Mouse (Mus musculus): ENCODE results near the gene Tmem212.
"Not testable (repeated sequence)": the region's sequence is repeated elsewhere in the genome, so short reads cannot be mapped to it uniquely, and the experiment has no call there.

The Tmem212 gene

DNA sequence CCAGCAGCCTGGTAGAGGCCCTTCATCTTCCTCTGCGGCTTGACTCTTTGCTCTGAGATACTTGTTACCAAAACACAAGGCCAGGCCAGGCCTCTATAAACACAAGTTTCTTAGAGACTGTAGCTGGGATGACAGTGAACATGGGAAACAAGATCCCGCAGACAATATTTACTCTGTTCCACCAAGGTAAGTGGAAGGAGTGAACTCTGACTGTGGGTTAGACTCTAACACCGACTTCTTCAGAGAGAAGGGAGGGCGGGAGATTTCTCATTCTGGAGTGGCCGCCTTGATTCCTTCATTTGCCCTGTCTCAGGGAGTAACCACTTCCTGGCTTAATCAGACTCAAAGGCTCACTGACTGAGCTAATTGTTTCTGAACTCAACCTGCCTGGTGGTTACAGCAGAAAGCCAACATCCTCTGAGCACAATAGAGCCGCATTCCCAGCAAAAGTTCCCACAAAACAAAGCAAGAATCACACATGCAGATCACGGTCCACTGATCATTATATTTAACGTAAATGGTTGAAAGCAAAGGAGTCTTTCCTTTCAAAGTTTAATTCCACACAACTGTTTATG lies at the start of gene Tmem212:
Tmem212 (minus strand) TSS at position 51 of the 575 bp plus-strand sequence.
- no peak for DNase-seq

DNA sequence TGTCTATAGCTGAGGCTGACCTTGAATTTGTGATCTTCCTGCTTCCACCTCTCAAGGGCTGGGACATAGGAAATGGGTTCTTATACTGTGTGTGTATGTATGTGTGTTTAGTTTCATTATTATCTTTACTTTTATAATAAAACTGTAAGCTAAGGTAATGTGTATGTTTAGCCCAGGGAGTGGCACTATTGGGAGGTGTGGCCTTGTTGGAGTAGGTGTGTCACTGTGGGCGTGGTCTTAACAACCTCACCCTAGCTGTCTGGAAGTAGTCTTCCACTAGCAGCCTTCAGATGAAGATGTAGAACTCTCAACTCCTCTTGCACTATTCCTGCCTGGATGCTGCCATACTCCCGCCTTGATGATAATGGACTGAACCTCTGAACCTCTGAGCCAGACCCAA lies 49.2 kb upstream of the Tmem212 start:
- not testable (repeated sequence) for DNase-seq

DNA sequence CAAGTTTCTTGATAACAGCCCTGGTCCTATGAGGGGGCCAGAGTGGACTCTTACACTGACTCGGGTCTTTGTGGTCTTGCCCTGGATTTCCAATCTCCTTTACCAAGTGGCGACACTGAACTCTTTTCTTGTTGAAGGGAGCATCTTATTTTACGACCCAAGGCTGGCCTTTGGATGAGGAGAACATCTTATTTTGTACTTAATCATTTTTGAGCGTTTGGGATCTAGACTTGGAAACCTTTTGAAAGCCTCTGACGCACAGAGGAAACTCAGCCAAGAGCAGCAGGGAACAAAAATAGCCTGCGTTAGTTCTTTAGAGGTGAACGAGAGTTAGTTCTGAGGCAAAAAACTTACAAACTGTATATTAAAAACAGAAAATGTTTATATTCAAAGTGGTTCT lies 46.8 kb upstream of the Tmem212 start:
- peak; percentile 63 for DNase-seq

DNA sequence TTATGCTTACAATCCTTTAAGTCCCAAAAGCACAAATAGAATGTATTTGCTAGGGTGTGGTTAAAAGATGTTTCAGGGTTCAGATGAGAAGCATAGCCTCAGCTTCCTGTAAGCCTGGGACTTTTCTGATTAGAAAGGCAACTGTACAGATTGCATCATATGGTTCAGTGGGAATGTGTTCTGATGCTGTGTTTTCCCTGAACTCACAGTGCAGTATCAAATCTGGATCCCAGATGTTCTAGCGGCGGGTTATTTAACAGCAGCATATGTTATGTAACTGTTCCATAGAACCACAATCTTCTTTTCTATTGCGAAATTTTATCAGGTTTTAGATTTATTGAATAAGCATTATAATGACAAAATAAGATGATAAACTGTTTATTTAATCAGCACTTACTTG lies 45.5 kb upstream of the Tmem212 start:
- no peak for DNase-seq

DNA sequence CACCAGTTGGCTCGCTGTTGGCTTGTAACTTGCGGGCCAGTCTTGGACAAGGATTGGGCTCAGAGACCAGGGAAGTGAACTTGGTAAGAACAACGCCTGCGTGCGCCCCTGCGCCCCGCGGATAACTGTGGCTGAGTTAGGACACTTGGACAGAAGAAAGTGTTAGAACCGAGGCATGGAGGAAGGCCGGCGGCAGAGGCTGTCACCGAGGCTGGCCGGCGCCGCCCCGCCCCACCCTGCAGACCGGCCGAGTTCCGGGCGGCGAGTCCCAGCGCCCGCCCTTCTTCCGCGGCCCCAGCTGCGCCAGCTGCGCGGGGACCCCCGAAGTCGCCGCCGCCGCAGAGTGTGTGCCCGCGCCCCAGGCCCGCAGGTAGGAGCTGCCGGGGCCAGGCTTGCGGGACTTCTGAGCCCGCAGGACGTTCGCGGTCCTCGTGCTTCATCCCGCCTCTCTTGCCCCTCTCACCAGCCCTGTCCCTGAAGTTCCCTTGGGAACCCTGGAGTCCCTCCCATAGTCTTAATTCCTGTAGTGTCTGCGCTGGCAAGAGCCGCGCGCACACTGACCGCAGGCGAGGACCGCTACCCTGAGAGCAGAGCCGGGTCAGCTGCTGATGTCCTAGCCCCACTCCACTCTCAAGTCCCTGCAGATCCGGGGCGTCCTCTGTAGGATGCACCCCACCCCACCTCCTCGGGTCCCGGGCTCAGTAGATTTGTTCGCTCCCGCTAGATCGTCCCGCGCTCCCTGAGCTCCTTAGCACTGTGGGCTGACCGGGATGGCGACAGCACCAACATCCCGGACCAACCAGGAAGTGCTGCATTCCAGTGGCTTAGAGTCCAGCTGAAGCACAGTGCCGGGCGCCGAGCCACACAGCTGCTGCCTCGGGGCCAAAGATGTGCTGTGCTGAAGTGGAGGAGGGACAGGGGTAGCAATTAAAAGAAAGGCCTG lies 42.5 kb upstream of the Tmem212 start, which contains the start of gene Pld1:
Pld1 (plus strand) TSS at position 315 of the 943 bp plus-strand sequence.
- peak; percentile 91 for DNase-seq

DNA sequence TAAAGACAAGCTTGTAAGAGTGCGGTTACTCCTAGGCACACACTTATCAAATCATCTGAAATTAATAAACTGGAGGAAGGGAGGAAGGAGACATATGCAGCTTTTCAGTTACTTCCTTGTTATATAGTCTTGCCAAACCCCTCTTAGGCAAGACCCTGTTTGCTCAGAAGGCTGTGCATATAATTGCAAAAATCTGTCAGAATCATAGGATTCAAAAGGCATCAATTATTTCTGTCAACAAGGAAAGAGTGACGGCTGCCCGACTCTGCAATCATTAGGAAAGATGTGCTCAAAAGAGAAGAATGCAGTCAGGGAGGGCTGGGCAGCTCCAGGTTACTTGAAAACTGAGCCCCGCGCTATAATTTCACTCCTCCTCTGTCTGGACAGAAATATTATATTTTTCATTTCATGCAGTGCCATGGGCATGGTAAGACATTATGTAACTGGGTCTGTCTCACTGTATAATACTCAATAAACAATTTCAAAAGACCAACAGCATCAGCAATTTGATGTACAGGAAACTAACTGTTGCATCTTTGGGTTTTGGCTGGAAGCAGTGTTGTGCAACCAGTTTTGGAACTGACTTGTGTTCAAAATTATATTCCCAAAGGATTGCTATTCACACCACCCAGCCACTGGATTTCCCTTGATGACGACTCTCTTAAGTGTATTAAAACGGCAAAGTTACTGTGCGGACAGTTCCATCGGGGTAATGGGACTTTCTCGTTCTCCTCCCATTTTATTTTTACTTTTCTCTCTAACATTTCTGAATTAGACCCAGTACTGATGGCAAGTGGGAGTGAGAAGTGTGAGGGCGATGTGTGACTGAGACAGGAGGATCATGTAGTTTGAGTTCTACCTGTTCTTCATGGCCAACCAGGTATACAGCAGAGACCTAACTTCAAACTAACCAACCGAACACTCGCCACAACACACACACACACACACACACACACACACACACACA lies 41.3 kb upstream of the Tmem212 start:
- DNase-seq, result no peak

DNA sequence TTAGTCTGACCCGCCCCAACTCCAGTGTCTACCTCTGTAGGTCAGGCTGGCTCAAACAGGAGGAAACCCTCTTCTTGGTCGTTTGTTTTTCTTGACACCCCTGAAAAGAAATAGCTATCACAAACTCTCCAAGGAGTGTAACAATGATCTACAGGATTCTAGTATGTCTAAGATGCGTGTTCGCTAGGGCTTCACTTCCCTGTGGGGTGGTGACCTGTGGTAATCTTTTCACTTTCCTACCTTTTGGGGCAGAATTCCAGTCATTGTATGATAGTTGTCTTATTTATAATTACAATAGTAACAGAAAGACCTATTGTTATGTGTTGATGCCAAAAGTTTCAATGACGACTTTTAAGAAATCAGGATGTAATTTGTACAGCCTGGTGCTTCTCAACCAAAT lies 40.6 kb upstream of the Tmem212 start:
- no peak for DNase-seq

DNA sequence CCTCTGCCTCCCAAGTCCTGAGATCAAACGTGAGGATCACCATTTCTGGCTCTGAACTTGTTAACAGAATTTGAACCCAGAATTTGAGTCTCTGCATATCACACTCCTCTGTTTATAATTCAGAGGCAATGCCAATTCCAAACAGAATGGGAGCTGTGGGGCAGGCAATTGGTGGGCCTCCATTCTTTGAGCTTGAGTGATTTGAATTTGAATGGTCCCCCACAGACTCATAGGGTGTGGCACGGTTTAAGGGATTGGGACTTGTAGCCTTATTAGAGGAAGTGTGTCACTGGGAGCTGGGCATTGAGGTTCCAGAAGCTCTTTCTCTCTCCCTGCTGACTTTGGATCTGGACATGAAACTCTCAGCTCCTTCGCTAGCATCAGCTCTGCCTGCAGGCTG lies 39.5 kb upstream of the Tmem212 start:
- DNase-seq, result no peak

DNA sequence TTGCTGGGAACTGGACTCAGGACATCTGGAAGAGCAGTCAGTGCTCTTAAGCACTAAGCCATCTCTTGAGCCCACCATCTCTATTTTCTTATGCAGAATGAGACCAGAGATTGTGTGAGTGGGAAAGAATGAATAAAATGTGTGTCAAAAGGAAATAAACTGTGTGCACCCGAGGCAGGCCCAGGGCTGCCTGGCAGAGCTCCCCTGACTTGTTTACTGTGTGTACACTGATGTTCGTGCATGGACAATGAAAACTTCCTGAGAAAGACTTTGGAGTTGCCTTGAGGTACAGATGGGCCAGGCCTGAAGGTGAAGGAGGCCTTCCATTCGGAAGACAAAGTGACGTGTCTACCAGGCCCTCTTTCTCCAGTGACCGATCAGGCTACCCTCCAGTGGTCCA lies 36.2 kb upstream of the Tmem212 start:
- no peak for DNase-seq

DNA sequence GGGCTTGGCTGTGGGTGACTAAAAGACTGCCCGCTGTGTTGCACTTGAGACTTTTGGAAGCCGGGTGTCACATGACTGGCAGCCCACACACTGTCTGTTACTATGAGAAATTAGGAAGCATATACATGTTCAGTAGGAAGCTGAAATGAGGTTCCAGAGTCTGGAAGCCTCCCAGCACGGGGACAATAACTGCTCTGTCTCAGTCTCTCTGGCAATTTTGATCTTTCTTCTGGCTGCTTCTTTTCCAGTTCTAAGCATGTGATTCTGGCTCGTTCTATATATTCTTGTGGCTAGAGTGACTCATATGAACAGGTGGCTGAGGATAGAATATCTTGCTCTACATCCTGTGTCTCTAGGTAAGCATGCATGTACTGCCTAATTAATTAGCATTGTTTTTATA lies 33.1 kb upstream of the Tmem212 start:
- no peak for DNase-seq

DNA sequence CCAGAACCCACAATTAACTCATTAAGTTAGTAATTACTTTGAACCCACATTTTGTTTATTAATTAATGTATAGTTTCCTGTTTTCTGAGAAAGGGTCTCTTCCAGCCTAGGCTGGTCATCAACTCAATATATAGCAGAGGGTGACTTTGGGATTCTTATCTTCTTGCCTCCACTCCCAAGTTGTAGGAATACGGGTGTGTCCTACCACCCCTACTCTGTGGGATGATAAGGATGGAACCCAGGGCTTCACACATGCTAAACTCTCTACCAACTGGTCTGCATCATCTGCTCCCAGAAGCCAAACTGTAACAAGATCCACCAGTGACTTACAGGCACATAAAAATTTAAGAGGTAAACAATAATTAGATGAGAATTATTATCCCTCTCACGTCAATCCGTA lies 27.9 kb upstream of the Tmem212 start:
- DNase-seq, result no peak

DNA sequence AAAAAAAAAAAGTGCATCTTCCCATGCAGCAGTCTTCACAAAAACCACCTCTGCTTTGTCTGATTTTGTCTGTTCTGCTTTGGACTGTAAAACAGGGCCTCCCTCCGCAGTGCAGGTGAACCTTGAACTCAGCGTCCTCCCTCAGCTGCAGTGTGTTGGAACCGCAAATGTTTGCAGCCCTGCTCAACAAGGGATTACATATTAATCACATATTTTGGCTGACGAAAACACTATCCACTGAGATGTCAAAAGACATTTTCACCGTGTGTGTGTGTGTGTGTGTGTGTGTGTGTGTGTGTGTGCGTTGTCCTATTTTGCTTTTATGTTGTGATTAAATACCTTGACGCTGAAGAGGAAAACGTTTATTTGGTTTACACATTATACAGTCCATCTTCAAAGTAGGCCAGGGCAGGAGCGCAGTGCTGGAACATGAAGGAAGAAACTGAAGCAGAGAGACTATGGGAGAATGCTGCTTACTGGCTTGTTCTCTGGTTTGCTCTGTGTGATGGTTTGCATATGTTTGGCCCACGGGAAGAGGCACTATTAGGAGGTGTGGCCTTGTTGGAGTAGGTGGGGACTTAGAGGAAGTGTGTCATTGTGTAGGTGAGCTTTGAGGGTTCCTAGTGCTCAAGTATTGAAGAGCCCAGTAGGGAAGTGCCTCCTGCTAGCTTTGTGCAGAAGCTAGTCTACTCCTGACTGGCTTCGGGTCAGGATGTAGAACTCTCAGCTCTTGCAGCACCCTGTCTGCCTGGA lies 25.3 kb upstream of the Tmem212 start:
- DNase-seq, result peak; percentile 66

DNA sequence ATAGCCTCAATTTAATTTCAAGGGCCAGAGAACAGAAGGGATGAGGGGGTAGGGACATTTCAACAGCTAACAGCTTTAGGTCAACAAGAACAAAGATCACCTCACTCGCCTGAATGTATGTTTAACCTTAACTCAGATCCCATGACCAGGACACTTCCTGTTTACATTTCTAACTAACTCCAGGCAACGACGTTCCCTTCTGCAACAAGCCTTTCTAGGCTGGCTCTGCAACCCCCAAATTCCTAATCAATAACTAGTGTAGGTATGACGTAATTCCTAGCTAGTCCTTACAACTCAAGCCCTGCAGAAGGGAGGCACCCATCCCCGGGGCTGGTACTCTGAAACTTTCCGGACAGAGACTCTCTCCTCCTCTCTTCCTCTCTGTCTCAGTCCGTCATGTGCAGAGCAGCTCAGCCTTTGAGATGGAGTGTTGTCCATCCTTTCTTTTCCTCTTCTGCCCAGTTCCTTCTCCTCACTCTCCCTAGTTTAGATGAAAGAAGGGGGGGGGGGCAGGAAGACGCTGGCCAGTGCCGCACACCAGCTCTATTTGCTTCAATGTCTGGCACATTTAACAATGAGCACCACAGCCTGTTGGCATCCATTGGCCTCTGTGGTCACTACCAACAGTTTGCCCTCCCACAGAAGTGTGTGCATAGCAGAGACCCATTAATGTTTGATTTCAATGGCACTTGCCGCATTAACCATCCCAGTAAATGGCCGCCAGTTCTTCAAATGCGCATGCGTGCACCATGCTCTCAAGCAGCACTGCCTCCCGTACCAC lies 22.7 kb upstream of the Tmem212 start:
- no peak for DNase-seq

DNA sequence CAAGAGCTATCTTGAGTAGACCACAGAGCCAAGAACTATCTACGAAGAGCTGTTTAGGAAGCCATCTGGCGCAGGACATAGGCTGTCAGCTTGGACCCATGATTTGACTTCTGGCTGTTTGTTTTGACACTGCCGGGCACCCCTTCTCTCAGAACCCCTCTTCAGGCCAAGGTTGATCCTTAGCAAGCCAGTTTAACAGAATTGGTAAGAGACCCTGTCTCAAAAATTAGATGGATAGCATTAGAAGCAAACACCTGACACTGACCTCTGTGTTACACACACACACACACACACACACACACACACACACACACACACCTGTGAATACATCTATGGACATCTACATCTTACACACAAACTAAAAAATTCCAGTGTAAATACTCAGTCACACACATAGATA lies 12.8 kb upstream of the Tmem212 start:
- DNase-seq, result no peak

DNA sequence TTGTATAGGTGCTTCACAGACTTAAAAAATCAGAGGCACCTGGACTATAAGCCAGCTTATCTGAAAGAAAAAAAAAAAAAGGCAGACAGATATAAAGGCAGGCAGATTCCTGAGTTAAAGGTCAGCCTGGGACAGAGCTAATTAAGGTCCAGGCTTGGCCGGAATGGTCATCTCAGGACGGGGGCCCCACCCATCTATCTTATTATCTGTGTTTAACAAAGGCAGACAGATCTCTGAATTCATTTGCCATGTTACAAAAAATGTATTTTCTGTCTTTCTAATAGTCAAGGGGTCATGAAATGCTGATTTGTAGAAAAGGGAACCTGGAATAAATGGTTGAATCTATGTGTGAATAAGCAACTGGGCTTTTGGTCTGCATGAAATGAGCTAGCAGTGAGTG lies 12.1 kb upstream of the Tmem212 start:
- no peak for DNase-seq

DNA sequence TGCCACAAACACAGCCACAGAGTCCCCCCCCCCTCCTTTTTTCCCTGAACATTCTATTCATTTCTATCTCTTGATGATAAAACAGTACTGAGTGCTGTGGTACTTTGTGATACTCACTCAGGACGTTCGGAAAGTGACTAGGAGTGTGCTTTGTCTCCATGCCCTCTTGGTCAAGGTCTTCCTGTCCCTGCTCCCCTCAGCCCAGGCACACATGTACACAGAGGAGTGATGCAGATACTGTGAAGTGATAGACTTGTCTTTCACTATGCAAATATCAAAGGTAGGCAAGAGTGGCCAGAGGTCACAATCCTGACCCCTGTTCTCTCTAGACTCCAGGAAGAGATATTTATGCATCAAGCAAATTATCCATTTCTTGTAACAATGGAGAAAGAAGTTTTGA lies 11.1 kb upstream of the Tmem212 start:
- no peak for DNase-seq

DNA sequence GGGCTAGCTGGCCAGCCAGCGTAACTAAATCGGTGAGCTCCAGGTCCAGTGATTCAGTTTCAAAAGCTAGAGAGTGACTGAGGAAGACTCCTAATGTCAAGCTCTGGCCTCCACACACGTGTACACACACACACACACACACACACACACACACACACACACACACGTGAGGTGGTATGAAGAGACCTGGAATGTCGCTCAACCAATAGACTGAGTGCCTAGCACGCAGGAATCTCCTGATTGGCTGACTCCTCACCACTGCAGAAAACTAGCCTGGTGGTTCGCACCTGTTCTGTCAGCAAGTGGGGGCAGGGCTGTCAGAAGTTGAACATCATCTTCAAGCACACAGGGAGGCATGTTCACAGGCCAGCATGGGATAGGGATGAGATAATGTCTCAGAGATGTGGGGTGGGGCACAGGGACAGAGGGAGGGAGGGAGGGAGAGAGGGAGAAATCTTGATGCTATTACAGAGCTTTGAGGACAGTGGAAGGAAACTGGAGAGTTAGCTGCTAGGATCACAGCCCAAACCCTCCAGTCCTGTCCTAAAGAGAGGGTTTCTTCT lies 10.6 kb upstream of the Tmem212 start:
- DNase-seq, result no peak

DNA sequence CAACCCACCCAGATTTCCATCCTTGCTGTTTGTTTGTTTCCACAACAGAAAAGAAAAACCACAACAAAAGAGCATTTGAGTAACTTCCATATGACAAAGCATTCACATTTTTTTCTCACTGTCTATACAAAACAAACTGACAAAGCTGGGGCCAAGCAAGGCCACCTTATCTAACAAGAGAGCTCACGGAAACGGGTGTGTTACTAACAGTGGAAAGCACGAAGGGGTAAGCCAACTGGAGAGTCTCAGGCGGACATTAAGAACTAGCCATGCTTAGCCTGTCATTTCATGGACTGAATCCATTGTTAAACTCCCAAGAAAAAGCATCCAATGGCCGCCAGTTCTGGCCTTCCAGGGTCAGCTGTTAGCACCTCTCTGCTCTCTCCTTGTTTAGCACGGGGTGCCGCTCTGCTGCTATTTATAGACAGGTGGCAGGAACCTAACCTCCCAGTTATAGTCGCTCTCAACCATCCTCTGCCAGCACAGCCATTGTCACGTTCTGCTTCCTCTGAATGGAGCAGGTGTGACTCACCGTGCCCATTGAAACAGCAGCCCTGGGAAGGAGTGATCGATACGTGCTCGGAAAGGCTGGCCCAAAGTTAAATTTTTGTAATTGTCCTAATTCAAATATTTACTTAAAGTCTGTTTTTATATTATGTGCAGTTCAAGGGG lies 8.6 kb upstream of the Tmem212 start:
- DNase-seq, result peak; percentile 12

DNA sequence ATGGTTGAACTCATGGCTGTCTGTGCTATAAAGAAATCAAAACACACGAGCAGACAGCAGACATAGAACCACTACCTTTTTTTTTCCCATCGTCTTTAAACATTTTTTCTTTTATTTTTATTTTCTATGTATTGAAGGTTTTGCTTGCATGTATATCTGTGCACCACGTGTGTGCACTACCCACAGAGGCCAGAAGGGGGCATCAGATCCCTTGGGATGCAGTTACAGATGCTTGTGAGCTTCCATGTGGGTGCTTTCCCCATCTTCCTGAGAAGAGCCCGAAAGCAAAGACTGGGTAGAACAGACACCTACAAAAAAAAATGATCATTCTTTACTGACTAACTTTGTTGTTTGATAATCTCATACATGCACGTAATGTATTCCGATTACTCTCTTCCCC lies 5.7 kb upstream of the Tmem212 start:
- DNase-seq, result no peak

DNA sequence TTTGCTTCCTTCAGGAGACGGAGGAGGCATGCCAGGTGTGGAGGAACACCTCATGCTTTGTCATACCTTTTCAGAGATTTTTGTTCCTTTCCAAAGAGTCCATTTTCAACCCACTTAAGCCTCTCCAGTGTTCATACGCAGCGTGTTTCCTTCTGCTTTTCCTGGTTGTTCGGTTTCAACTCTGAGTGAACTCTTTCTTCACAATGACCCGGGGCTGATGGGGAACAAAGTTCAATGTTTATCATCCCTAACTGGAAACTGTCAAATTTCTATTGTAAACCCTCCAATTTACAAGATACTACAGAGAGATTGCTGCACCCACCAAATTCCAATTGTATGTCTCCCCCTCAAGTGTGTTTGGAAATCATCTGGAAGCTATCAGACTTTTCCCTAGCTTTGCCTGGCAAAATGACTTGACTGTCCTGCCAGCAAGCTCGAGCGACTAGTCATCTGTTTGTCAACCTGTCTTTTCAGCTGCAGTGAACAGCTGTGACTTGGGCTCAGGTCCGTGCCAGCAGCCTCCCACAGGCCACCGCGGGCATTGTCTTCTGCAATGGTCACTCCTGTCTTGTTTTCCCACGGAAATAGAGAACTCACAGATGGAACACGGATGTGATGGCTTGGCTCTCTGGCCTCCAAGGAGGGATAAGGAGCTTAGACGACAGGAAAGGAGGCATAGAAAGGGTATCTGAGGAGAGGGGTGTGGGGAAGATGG lies 3.0 kb upstream of the Tmem212 start:
- no peak for DNase-seq
